Mouse (Mus musculus) liver, embryonic 13.5 days (tissue): ENCODE data around the gene Aspm. TPM values are rescaled to one million over a fixed set of nuclear protein-coding genes. Genes with fewer than 3 reads are reported as not detected.
A peak's percentile ranks its signal among the peaks of the same experiment; 100 is the strongest.
"Not testable (repeated sequence)": the region's sequence is repeated elsewhere in the genome, so short reads cannot be mapped to it uniquely, and the experiment has no call there.

Experiments used
- ATAC-seq: fragments of 200-750 bp; cut with Nextera tagmentation; 2 replicates; pipeline ENCODE4 v1.8.0; 2017; ENCODE audit warnings: low read depth, mild to moderate bottlenecking, moderate number of reproducible peaks, moderate library complexity
- DNase-seq: peaks from one replicate; pipeline ENCODE4 v3.0.0; 2022
- H3K27ac ChIP-seq: fragments of 300-500 bp; sonication (generic); 2 replicates; pipeline ENCODE4 v1.5.1; 2015; ENCODE audit warnings: moderate library complexity, mild to moderate bottlenecking, inconsistent platforms
- H3K27me3 ChIP-seq: fragments of 300-500 bp; sonication (generic); 2 replicates; pipeline ENCODE4 v1.6.1; 2015; ENCODE audit warnings: mild to moderate bottlenecking, inconsistent platforms
- H3K36me3 ChIP-seq: fragments of 300-500 bp; sonication (generic); 2 replicates; pipeline ENCODE4 v1.6.1; 2015; ENCODE audit warnings: mild to moderate bottlenecking, inconsistent platforms
- H3K4me1 ChIP-seq: fragments of 300-500 bp; sonication (generic); replicated peaks from 2 replicates; pipeline ENCODE4 v1.6.1; 2015; ENCODE audit warnings: inconsistent platforms
- H3K4me2 ChIP-seq: fragments of 300-500 bp; sonication (generic); 2 replicates; pipeline ENCODE4 v1.6.1; 2015; ENCODE audit warnings: inconsistent platforms, mild to moderate bottlenecking, moderate library complexity
- H3K4me3 ChIP-seq: fragments of 300-500 bp; sonication (generic); replicated peaks from 2 replicates; pipeline ENCODE4 v1.5.1; 2015; ENCODE audit warnings: mild to moderate bottlenecking, inconsistent platforms
- H3K9ac ChIP-seq: fragments of 300-500 bp; sonication (generic); 2 replicates; pipeline ENCODE4 v1.6.1; 2015; ENCODE audit warnings: mild to moderate bottlenecking, inconsistent platforms
- H3K9me3 ChIP-seq: fragments of 300-500 bp; sonication (generic); replicated peaks from 2 replicates; pipeline ENCODE4 v1.6.1; 2016; ENCODE audit warnings: inconsistent platforms
- WGBS: fragments of 180-500 bp; shearing (Covaris S2); methylation state at CpG from one replicate; pipeline ENCODE4 v1.1.7; 2015; ENCODE audit not compliant: insufficient replicate concordance; 5-methylcytosine and 5-hydroxymethylcytosine counted together
- polyA plus RNA-seq: library from polyadenylated mRNA; unstranded; fragments of >200 nt; fragmentation: Nextera tagmentation; extraction: Ambion mirVana; gene quantifications from 2 replicates; pipeline ENCODE4 v1.2.1, GENCODE M21; 2015

Gene Aspm
- polyA plus RNA-seq, 1 experiment from 2014 or later: 8.9 TPM

GRCm38 (mm10) chr1:139443103-139443502, 11.5 kb upstream of the Aspm start:
- DNase-seq, H3K4me3 ChIP-seq, H3K27ac ChIP-seq, H3K9ac ChIP-seq, H3K4me2 ChIP-seq, H3K4me1 ChIP-seq, H3K9me3 ChIP-seq, H3K27me3 ChIP-seq, ATAC-seq: not testable (repeated sequence)
- H3K36me3 ChIP-seq: peaks cover 17% of the 10 kb centered on the region
- 57% methylated on average over 9 of the region's 9 CpGs for WGBS

GRCm38 (mm10) chr1:139455226-139455869, 776 bp downstream of the Aspm start:
- Histone ChIP-seq H3K36me3 (peaks cover 31% of the 10 kb centered on the region), H3K4me2 (peak overlapping the region; percentile 84), H3K9me3 (no peaks in the 10 kb centered on the region), H3K4me3 (peak overlapping the region; percentile 94), H3K27me3 (no peaks in the 10 kb centered on the region), H3K4me1 (peaks cover 32% of the 10 kb centered on the region), H3K27ac (peak overlapping the region; percentile 89), H3K9ac (peak overlapping the region; percentile 93)
- peak; percentile 64 for ATAC-seq
- peak; percentile 40 for DNase-seq
- 2% methylated on average over 17 of the region's 17 CpGs for WGBS

DNA sequence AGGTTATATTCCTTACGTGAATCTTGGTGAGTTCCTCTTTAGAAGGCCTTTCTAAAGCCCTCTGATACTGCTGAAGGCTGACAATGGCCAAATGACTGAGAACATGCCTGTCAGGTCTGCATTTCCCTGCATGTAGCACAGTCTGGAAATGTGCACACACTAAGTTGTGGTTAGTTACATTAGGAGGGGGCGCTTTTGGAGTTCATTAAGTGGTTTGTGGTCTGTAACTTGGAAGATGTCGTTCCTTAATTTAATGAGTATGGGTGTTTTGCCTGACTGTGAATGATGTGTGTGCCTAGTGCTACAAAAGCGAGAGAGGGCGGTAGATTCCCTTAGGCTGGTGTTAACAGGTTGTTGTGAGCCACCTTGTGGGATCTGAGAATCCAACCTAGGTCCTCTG, 6.2 kb downstream of the Aspm start:
- no peak for ATAC-seq
- 70% methylated on average over 5 of the region's 5 CpGs for WGBS
- peaks cover 78% of the 10 kb centered on the region for H3K36me3 ChIP-seq
- peak overlapping the region; percentile 18; the same call in 1 of the 2 replicates for H3K4me3 ChIP-seq
- peak overlapping the region; percentile 14 for H3K4me2 ChIP-seq
- no peak overlapping the region for H3K27ac ChIP-seq
- DNase-seq: no peak
- peaks cover 29% of the 10 kb centered on the region for H3K4me1 ChIP-seq
- no peaks in the 10 kb centered on the region for H3K27me3 ChIP-seq
- H3K9ac ChIP-seq: 0 out of 2 replicates have a peak overlapping the region, but pooled peaks have one; percentile 22
- no peaks in the 10 kb centered on the region for H3K9me3 ChIP-seq

GRCm38 (mm10) chr1:139465936-139466335, 11.4 kb downstream of the Aspm start:
- H3K36me3 ChIP-seq: peaks cover 83% of the 10 kb centered on the region

GRCm38 (mm10) chr1:139478898-139479297, 24.3 kb downstream of the Aspm start:
- H3K9ac ChIP-seq: no peak overlapping the region
- H3K4me2 ChIP-seq: no peak overlapping the region
- peaks cover 93% of the 10 kb centered on the region for H3K36me3 ChIP-seq
- no peak overlapping the region for H3K27ac ChIP-seq
- no peak for ATAC-seq
- WGBS: 92% methylated on average over 11 of the region's 11 CpGs
- DNase-seq: no peak
- no peaks in the 10 kb centered on the region for H3K27me3 ChIP-seq
- H3K4me3 ChIP-seq: no peak overlapping the region
- no peaks in the 10 kb centered on the region for H3K4me1 ChIP-seq
- H3K9me3 ChIP-seq: no peaks in the 10 kb centered on the region

More at GRCm38 (mm10) chr1:139465936-139466335, 11.4 kb downstream of the Aspm start:
- no peaks in the 10 kb centered on the region for H3K9me3 ChIP-seq
- H3K4me3 ChIP-seq: no peak overlapping the region
- H3K27ac ChIP-seq: no peak overlapping the region
- H3K4me2 ChIP-seq: peak overlapping the region; percentile 13; the same call in 1 of the 2 replicates
- 47% methylated on average over 11 of the region's 11 CpGs for WGBS
- DNase-seq (peak; percentile 37), ATAC-seq (peak; percentile 94)
- 0 out of 2 replicates have a peak overlapping the region, but pooled peaks have one; percentile 7 for H3K9ac ChIP-seq
- peaks cover 7% of the 10 kb centered on the region for H3K4me1 ChIP-seq
- H3K27me3 ChIP-seq: no peaks in the 10 kb centered on the region

- no peak overlapping the region for H3K27ac ChIP-seq
- WGBS: 90% methylated on average over 8 of the region's 8 CpGs
- no peak overlapping the region for H3K4me3 ChIP-seq
- H3K36me3 ChIP-seq: peaks cover 90% of the 10 kb centered on the region
- no peaks in the 10 kb centered on the region for H3K27me3 ChIP-seq
- H3K9ac ChIP-seq: no peak overlapping the region
- no peaks in the 10 kb centered on the region for H3K4me1 ChIP-seq
- ATAC-seq: no peak
- H3K9me3 ChIP-seq: no peaks in the 10 kb centered on the region
- no peak for DNase-seq
- H3K4me2 ChIP-seq: no peak overlapping the region
These were observed 25.7 kb downstream of the Aspm start for GRCm38 (mm10) chr1:139480246-139480645.

DNA sequence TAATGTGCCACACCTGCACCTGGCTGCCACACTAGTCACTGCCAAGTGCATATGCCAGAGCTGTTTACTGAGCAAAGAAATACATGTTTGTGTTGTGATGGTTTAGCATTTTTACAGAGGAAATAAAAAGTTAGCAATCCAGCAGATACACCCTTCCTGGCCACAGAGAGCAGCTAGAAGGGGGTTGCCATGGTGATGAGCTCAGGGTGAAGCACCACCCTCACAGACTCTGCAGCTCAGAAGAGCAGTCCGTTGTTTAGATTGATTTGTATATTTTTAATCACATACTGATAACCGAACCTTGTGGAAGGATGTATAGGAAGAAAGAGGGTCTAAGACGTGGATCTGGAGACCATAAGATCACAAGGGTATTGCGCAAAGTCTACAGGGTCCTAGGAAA, 26.6 kb downstream of the Aspm start:
- H3K27me3 ChIP-seq: no peaks in the 10 kb centered on the region
- H3K4me1 ChIP-seq: no peaks in the 10 kb centered on the region
- no peak overlapping the region for H3K4me3 ChIP-seq
- H3K36me3 ChIP-seq: peaks cover 85% of the 10 kb centered on the region
- H3K4me2 ChIP-seq: no peak overlapping the region
- no peak overlapping the region for H3K9ac ChIP-seq
- DNase-seq (no peak), ATAC-seq (no peak)
- H3K9me3 ChIP-seq: no peaks in the 10 kb centered on the region
- 86% methylated on average over 4 of the region's 4 CpGs for whole genome bisulfite sequencing
- H3K27ac ChIP-seq: no peak overlapping the region

GRCm38 (mm10) chr1:139494630-139495029, 40.1 kb downstream of the Aspm start:
- H3K9ac ChIP-seq: no peak overlapping the region
- peaks cover 51% of the 10 kb centered on the region for H3K36me3 ChIP-seq
- no peaks in the 10 kb centered on the region for H3K27me3 ChIP-seq
- ATAC-seq (no peak), DNase-seq (no peak)
- 85% methylated on average over 3 of the region's 3 CpGs for WGBS
- H3K4me2 ChIP-seq: no peak overlapping the region
- no peaks in the 10 kb centered on the region for H3K4me1 ChIP-seq
- H3K4me3 ChIP-seq: no peak overlapping the region
- H3K27ac ChIP-seq: no peak overlapping the region
- H3K9me3 ChIP-seq: no peaks in the 10 kb centered on the region

DNA sequence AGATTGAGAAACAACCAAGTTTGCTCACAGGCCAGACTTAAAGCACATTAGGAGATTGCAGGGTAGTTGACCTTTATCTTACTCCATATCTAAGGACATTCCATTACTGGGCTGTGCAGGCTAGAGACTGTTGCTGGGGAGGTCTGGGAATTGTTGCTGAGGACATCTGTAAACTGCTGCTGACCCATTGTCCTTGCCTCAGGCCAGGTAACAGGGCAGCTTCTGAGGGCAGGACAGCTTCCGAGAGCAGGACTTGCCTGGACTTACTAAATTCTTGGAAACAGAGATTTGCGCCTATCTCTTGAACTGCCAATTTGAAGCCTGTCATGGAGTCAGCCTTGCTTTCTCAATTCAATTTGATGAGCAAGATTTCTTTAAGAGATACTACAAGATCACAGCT, 40.8 kb downstream of the Aspm start:
- Histone ChIP-seq H3K4me3 (no peak overlapping the region), H3K4me1 (no peaks in the 10 kb centered on the region), H3K36me3 (peaks cover 44% of the 10 kb centered on the region), H3K27me3 (no peaks in the 10 kb centered on the region), H3K27ac (no peak overlapping the region), H3K9ac (no peak overlapping the region), H3K4me2 (no peak overlapping the region), H3K9me3 (no peaks in the 10 kb centered on the region)
- ATAC-seq (no peak), DNase-seq (no peak)
- WGBS: 90% methylated on average over 2 of the region's 2 CpGs

DNA sequence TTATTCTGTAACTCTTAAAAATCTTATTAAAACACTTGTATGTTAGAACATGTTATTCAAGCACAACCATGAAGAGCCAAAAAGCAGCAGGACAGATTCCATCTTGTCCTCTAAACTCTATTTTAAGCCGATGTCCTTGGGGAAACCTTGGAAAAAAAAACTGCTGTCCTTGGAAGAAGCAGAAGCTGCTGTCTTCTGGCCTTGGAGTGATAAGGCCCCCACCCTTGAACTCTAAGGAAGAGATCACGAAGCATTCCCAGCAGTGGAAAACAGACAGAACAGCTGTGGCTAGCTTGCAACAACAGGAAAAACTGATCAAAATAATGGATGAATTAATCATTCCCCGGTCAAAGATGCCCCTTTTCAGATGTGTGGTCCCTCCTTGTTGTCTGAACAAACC, 41.6 kb downstream of the Aspm start:
- ATAC-seq (no peak), DNase-seq (no peak)
- H3K36me3 ChIP-seq: peaks cover 38% of the 10 kb centered on the region
- WGBS: 76% methylated on average over 3 of the region's 3 CpGs
- H3K9me3 ChIP-seq: no peaks in the 10 kb centered on the region
- H3K4me2 ChIP-seq: no peak overlapping the region
- no peaks in the 10 kb centered on the region for H3K27me3 ChIP-seq
- no peak overlapping the region for H3K9ac ChIP-seq
- no peaks in the 10 kb centered on the region for H3K4me1 ChIP-seq
- no peak overlapping the region for H3K27ac ChIP-seq
- no peak overlapping the region for H3K4me3 ChIP-seq

- Histone ChIP-seq H3K4me3 (no peak overlapping the region), H3K27ac (no peak overlapping the region), H3K27me3 (no peaks in the 10 kb centered on the region), H3K36me3 (peaks cover 8% of the 10 kb centered on the region), H3K9me3 (no peaks in the 10 kb centered on the region), H3K9ac (no peak overlapping the region), H3K4me1 (no peaks in the 10 kb centered on the region), H3K4me2 (no peak overlapping the region)
- ATAC-seq (no peak), DNase-seq (no peak)
These were observed 45.2 kb downstream of the Aspm start for GRCm38 (mm10) chr1:139499751-139500150.

- Histone ChIP-seq H3K4me3 (no peak within 1 kb of the TSS), H3K27ac (no peak within 1 kb of the TSS), H3K9me3 (no peaks in the 10 kb centered on the region), H3K4me1 (no peaks in the 10 kb centered on the region), H3K4me2 (no peak within 1 kb of the TSS), H3K27me3 (no peaks in the 10 kb centered on the region), H3K9ac (no peak within 1 kb of the TSS), H3K36me3 (no peaks in the 10 kb centered on the region)
- DNase-seq (no peak), ATAC-seq (no peak; the same call in 1 of the 2 replicates)
- 63% methylated on average over 3 of the region's 3 CpGs for WGBS
These were observed 46.7 kb downstream of the Aspm start, which contains the start of gene F13b for GRCm38 (mm10) chr1:139501258-139501752. Gene F13b (plus strand): TSS chr1:139501702.
